Mouse (Mus musculus) bone marrow macrophage, adult 2 months (primary cell): ENCODE results near the gene Dclk1.

Source experiments
- CTCF ChIP-seq: IDR thresholded peaks from 2 replicates; pipeline ENCODE4 v1.5.1; 2012; ENCODE audit warnings: low read depth, mild to moderate bottlenecking, low read length, moderate library complexity
- POLR2A ChIP-seq: IDR thresholded peaks from 2 replicates; pipeline ENCODE4 v1.6.1; 2012; ENCODE audit warnings: mild to moderate bottlenecking, low read depth, low read length, borderline replicate concordance

- TF ChIP-seq CTCF (no peak), POLR2A (no peak)
These were observed 254.3 kb downstream of the Dclk1 start for GRCm38 (mm10) chr3:55496462-55496941.
